Mouse (Mus musculus): Measurements from ENCODE around the gene Gm49337. TPM values are rescaled to one million over a fixed set of nuclear protein-coding genes. Genes with fewer than 3 reads are reported as not detected.

The Gm49337 gene
- total RNA-seq, 2 experiments from 2014 or later: 0.39 TPM; not detected in 1

DNA sequence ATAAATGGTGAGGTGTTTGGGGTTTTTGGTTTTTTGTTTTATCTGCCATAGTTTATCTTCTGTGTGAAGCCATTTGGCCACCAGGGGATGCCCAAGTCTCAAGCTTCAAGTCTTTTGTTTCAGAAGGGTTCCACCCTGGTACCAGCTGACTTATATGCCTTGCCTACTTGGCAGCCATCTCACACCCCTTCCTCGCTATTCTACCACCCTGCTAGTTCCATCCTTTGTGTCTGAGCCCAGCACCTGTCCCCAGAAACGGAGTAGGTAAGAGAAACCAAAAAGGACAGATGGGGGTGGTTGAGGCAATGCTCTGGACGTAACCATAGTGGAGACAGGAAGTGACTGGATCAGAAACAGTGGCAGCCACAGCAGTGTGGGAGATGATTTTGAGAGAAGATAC lies 13.3 kb upstream of the Gm49337 start:
- intact Hi-C loops (cut with DNase I): no loop called here
- DNase-seq (ENCODE audit: low spot score): no peak

DNA sequence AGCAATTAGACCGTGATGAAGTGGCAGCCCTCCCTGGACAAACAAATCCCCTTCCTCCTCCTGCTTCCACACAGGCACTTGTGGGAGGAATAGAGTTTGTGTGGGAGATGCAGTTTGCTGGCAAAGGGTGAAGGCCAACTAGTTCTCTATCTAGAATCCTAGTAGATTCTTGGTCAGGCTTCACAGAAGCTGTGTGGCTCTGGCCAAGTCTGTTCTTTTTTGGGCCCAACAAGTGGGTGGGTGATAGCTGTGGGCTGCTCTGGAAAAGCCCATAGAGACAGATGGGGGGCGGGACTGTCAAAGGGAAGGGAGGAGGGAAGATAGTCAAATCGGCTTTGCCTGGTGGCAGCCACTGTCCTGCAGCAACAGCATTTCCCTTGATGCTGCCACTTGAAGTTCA lies 12.4 kb upstream of the Gm49337 start:
- no peak for DNase-seq (ENCODE audit: low spot score)
- intact Hi-C loops (cut with DNase I): no loop called here

DNA sequence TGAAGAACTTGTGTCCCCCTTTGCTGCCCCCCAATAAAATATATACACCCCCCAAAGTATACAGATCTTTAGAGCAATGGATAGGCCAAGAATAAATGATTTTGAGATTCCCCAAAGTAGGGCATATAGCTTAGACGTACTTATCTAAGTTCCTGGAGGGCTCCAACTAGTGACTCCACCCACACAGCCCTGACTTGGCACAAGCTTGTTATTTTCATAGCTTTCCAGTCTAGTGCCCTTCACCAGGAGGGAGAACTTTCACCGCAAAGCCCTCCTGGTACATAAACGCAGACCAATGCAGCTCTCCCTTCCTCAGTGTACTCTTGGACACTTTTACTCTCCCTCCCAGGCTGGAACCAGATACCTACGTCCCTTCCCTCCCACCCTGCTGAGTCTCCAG lies 11.0 kb upstream of the Gm49337 start:
- DNase-seq (ENCODE audit: low spot score): no peak
- intact Hi-C loops (cut with DNase I): no loop called here

DNA sequence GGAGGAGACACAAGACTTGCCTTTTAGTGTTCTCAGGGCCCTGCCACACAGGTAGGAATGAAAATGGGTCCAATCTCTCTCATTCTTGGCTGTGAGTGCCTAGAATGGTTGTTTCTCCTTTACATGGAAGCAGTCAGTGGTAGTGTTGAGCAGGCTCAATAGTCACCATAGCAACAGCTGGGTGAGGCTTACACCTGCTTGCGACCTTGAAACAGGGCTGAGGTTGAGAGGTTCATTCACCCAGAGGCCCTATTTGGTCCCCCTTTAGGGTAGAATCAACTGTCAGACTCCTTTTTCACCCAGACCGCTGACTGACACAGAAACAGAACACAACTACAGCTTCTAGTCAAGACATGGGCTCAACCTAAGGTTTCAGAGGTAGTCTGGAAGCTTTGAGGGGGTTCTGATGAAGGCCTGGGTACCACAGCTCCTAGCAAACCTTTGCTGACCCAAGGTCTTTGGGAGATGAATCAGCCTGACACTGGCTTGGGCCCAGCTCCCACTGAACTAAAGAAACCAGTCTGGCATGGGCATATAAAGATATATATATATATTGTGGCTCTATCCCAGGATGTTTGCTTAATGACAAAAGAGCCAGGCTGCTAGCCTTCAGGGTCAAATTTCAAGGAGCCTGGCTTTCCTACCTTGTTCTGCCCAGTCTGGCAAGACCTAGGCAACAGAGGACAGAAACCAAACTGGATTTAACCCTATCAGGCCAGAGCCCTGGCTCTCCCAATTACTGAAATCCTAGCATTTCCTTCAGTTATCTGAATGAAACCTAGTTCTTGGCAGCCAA lies 8.2 kb upstream of the Gm49337 start:
- no peak for DNase-seq (ENCODE audit: low spot score)
- intact Hi-C loops (cut with DNase I): loop anchor here (5.0 kb wide), 2 partner anchors 82 to 157 kb away; no protein-coding TSS in a partner anchor

DNA sequence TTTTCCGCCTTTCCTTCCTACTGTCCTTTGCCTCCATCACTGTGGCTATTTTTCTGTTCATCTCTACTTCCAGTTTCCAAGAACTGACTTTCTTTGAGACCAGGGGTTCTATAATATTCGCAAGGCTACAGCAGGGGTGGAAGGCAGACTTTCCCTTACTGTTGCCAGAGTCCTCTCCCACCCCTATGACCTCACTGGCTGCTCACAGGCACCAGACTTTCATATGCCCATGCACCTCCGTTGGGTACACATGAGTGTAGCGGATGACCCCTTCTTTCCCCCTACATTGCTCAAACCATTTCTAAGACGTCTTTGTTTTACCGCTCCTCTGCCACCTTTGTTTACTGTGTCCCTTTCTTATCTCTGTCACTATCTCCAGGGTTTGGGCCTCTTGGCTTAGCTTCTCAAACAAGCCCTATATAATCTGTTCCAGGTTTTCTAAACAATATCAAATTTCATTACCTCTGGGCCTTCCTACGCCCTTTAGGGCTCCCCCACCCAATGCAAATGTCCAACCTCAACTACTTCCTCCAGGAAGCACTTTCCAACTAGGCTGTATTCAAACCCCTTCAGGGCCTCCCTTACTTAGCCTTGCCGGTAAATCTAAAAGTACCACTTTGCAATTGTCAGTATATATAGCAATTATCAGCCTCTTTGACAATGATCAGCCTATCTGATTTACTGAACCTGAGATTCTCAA lies 7.3 kb upstream of the Gm49337 start:
- intact Hi-C loops (cut with DNase I): loop anchor here (2.0 to 5.0 kb wide), 3 partner anchors 81 to 156 kb away; no protein-coding TSS in a partner anchor
- DNase-seq (ENCODE audit: low spot score): no peak

DNA sequence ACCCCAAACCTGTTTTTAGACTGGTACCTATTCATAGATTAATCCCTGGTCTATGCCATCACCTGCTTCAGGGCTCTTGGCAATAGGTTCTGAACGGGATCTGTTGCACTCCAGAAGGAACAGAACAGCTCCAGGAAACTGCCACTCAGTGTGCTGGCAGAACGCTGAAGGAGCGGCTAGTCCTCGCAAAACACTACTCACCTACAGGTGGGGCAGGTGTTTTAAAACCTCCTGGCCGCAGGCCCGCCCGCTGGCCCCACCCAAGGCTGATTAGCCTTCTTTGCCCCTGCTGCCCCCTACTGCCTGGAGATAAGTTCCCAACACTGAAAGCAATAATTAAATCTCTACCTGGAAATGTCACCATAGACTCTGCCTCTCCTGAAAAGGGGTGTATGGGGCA lies 5.8 kb upstream of the Gm49337 start, which contains the start of gene Tspan1:
Tspan1 (minus strand) TSS at position 198 of the 400 bp plus-strand sequence.
- intact Hi-C loops (cut with DNase I): loop anchor here (2.0 to 5.0 kb wide), 3 partner anchors 80 to 155 kb away; no protein-coding TSS in a partner anchor
- DNase-seq (ENCODE audit: low spot score): no peak

DNA sequence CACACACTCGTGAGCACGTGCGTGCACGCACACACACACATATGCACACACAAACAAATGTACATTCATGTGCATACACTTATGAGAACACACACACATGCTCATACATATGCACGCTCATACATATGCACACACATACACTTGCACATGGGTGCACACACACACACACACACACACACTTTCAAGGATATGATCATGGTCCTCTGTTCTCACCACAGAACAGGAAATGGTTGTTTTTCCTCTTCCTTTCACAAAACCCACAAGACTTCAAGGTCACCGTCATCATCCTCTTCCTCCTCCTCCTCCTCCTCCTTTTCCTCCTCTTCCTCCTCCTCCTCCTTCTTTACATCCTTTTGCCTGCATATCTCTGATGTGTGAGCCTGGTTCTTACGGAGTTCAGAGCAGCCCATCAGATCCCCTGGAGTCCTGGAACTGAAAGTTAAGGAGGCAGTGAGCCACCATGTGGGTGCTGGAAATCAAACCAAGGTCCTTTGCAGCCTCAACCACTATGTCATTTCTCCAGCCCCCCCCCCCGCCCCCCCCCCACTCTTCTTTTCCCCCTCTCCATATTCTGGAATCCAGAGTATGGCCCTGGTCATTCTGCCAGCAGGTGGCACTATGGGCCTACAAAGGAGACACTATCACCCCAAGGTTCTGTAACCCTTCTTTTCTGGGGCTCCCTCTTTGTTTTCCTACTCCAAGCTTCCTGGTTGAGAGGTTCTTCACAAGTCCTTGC lies 4.4 kb upstream of the Gm49337 start:
- intact Hi-C loops (cut with DNase I): loop anchor here (1.0 to 5.0 kb wide), 3 partner anchors 33 to 154 kb away; no protein-coding TSS in a partner anchor
- DNase-seq (ENCODE audit: low spot score): no peak

DNA sequence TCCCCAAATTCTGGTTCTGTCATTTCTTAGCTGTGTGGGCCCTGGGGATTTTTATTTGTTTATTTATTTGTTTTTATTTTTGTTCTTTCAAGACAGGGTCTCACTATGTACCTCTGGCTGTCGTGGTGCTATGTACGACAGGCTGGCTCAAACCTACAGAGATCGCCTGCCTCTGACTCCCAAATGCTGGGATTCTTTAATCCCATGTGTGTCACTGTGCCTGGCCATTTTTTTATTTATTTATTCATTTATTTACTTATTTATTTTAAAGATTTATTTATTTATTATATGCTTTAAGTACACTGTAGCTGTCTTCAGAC lies 3.9 kb upstream of the Gm49337 start:
- intact Hi-C loops (cut with DNase I): loop anchor here (5.0 kb wide), 2 partner anchors 78 to 153 kb away; no protein-coding TSS in a partner anchor

DNA sequence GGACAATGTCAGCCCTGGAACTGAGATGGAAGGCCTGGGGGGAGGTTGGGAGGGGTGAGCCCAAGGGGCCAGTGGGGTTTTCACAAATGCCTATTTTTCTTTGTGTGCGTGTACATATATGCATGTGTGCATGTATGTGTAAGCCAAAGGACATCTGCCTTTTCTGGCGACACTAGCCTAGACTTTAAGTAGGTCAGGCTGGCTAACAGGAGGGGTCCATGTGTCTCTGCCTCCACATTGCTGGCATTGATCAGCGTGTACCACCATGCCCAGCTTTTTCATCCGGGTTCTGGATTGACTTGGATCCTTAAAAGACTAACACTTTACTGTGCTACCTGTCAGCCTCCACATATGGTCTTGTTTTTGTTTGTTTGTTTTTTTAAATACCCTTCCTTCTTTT lies 568 bp downstream of the Gm49337 start:
- intact Hi-C loops (cut with DNase I): loop anchor here (5.0 kb wide), 1 partner anchor 274 kb away; no protein-coding TSS in a partner anchor
- DNase-seq (ENCODE audit: low spot score): no peak

More for the DNA sequence above, 3.9 kb upstream of the Gm49337 start:
- DNase-seq (ENCODE audit: low spot score): no peak

DNA sequence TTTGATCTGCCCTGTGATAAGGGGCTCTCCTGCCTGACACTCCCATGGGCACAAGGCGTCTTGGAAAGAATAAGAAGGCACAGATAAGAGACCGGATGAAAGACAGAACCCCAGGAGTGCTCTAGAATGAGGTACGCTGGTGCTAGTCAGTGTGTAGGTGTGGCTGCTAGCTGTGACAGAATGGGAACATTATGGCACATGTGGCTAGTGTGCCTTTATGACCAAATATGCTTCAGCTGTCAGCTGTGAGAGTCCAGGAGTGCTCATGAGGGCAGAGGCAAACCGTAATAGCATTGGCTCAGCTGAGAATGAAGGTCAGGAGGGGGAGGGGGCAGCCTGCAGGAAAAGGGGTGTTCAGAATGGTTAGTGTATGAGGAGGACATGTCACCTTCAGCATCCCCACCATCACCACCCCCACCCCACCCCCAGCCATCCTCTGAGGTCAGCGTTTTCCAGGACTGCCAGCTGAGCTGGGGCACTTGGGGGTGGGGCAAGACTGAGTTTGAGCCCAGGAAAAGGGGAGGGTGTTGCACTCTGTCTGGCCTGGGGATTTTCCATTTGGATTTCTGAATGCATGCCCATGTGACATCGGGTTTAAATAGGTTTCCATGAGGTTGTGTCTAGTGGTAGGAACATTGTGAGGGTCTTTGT lies 1.4 kb downstream of the Gm49337 start:
- no peak for DNase-seq (ENCODE audit: low spot score)
- intact Hi-C loops (cut with DNase I): loop anchor here (5.0 kb wide), 1 partner anchor 273 kb away; no protein-coding TSS in a partner anchor

DNA sequence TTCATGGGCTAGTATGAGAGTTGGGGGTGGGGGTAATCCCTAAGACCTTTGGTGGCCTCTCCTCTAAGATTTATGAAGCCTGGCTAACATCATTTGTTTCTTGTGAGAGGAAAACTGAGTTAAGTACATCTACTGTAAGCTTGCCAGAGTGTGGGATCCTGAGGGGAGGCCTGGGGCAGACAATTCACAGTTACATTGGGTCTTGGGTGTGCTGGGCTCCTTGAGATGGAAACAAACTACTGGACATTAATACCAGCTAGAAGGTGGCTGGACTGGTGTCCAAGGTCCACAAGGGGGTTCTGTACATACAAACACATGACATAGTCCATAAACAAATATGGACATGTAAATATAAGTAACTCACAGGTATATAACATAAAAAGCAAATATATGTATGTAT lies 2.0 kb downstream of the Gm49337 start:
- no peak for DNase-seq (ENCODE audit: low spot score)
- intact Hi-C loops (cut with DNase I): no loop called here

DNA sequence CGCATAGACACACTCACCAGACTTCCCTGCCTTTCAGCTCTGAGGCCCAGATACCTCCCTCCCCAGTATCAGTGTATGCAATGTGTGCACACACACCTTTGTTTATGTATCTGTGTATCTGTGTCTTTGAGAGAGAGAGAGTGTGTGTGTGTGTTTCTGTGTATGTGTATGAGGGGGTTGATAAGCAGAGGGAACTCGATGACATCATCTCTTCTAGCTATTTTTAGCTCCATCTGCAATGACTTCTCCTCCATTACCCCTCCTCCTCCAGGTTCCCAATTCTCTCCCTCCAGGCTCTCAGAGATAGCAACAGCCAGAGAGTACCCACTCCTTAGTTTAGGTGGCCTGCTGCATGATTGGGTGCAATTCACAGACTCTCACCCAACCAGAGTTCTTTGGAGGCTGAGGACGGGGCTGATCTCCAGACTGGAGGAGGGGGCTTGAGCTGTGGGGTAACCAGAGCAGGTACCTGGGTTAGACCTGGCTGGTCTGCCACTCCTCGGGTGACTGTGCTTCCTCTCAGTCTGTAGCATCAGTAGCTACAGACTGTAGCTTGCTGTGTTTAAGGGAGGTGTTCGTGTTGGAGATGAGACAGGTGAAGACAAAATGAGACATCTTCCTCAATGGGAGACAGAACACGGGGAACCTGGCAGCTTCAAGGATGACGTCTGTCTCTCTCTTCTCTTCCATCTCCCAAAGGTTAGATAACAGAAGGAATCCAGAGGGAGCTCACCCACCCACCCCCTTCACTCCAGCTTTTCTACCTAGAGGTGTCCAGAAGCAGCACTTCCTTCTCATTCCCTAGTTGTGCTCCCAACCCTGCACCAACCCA lies 2.7 kb downstream of the Gm49337 start:
- intact Hi-C loops (cut with DNase I): loop anchor here (2.0 kb wide), 1 partner anchor 45 kb away; the partner anchor contains the start of gene Pik3r3
- DNase-seq (ENCODE audit: low spot score): no peak

DNA sequence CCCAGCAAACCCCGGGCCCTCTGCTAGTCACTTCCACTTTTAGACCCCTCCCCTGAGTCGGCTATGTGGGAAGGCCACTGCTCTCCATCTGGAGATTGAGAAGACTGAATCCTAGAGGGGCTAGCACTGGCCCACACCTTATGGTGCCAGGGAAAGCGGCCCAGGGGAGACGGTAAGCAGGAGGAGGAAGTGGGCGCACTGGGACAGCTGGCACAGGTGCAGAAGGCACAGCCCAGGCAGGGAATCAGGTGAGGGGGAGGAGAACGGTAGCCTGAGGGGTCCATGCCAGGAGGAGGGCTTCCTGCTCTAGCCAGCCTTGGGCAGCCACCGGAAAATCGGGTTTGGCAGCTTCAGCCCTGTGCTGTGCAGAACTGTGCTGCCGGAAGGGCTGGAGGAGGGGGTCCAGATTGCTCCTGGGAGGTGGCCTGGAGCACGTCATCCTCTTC lies 3.4 kb downstream of the Gm49337 start:
- intact Hi-C loops (cut with DNase I): loop anchor here (2.0 kb wide), 1 partner anchor 44 kb away; the partner anchor contains the start of gene Pik3r3
- peak; percentile 65 for DNase-seq (ENCODE audit: low spot score)

DNA sequence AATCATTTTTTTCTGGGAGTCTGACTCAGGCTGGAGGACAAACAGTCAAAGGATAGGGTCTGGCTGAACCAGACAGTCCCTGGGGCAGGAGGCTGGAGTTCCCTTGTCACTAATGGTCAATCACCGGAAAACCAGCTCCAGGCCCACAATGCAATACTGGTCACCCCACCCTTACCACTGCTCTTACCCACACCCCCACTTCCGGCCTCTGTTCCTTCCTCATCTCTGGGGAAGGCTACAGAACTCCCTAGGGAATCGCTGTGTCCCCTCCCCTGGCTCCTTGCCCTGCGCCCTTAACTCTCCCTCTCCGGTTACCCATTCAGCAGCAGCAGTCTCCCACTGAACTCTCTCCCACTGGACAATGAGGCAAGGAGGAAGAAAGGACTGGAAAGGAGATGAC lies 4.0 kb downstream of the Gm49337 start:
- peak; percentile 80 for DNase-seq (ENCODE audit: low spot score)
- intact Hi-C loops (cut with DNase I): loop anchor here (2.0 kb wide), 1 partner anchor 44 kb away; the partner anchor contains the start of gene Pik3r3

DNA sequence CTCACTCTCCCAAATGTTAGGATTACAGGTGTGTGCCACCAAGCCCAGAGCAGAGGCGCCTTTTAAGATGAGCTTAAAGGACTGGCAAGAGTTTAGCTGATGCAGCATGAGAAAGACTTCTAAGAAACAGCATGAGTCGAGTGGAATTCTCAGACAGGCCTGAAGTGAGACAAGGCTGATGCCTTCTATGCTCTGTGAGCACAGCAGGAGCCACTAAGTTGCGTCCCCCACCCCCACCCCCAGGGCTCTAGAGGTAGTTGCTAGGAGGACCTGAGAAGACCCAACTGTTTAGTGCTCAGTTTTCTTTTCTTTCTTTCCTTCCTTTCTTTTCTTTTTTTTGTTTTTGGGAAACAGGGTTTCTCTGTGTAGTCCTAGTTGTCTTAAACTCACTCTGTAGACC lies 8.9 kb downstream of the Gm49337 start:
- intact Hi-C loops (cut with DNase I): no loop called here
- no peak for DNase-seq (ENCODE audit: low spot score)

DNA sequence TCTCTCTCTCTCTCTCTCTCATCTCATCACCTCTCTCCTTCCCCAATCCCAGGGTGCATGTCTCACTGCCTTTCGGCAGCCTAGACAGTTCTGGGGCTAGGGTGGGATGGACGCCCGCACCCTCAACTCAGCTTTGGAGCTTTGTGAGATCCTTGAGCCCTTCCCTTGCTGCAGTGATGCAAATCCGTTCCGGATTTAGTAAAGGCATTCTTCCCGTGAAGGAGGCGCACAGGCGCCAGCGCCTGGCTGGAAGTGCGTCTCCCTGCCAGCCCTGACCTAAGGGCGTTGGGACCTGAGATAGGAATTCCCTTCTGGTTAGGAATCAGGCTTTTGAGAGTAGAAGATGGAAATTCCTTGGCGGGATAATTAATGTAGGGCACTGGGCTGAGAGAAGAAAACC lies 9.6 kb downstream of the Gm49337 start:
- DNase-seq (ENCODE audit: low spot score): peak; percentile 24
- intact Hi-C loops (cut with DNase I): no loop called here

DNA sequence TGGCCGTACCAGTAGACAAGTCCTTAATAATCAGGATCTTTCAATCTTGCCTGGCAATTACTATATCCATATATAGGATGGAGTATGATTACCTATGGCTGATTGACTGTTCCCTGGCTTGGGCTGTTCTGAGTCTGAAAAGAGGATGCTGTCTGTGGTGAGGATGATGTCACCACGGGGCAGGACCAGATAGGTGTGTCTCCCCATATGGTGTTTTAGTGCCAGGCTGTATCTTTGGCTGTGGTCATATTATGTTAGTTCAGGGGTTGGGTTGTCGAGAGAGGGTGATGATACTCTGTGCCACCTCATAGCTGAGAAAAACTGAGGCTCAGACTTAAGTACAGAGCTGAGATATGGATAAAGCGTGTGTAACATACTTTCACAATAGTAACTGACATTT lies 11.9 kb downstream of the Gm49337 start:
- no peak for DNase-seq (ENCODE audit: low spot score)
- intact Hi-C loops (cut with DNase I): no loop called here

DNA sequence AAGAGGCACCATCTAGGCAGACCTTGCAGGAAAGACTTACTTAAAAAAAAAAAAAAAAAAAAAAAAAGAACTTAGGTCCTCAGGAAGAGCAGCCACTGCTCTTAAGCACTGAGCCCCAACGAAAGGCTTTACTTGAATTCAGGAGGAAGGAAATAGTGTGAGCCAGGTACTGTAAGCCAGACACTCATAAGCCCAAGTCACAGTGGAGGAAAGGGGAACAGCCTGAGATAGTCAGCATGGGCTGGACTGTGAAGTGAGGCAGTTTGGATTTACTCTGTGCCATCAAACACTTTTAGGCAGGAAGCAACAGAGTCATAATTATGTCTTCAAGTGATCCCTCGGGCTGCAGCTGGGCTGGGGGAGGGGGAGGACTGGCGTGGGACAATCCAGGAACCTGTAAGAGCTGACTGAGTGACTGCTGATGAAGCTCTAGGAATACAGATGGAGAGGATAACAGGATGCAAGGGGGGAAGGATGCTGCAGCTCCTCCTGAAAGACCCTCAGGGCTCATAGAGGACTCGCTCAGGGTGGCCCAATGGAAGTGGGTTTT lies 19.2 kb downstream of the Gm49337 start:
- intact Hi-C loops (cut with DNase I): no loop called here
- DNase-seq (ENCODE audit: low spot score): no peak

Data from heart, postnatal 25 days (tissue).